Mouse (Mus musculus) hindbrain, embryonic 16.5 days (tissue): ENCODE measurements around the gene Aspn. TPM values are rescaled to one million over a fixed set of nuclear protein-coding genes. Genes with fewer than 3 reads are reported as not detected.

Experiments
- ATAC-seq: fragments of 200-750 bp; cut with Nextera tagmentation; 2 replicates; pipeline ENCODE4 v1.8.0; 2017; ENCODE audit warnings: moderate TSS enrichment, moderate library complexity
- H3K27ac ChIP-seq: fragments of 300-500 bp; sonication (generic); 2 replicates; pipeline ENCODE4 v1.5.1; 2014; ENCODE audit warnings: low read depth, mild to moderate bottlenecking, control low read depth, low read length, moderate library complexity
- H3K27me3 ChIP-seq: fragments of 300-500 bp; sonication (generic); replicated peaks from 2 replicates; pipeline ENCODE4 v1.6.1; 2014; ENCODE audit warnings: low read length; ENCODE audit not compliant: control insufficient read depth, insufficient read depth
- H3K36me3 ChIP-seq: fragments of 300-500 bp; sonication (generic); 2 replicates; pipeline ENCODE4 v1.6.1; 2014; ENCODE audit warnings: mild to moderate bottlenecking, low read length, moderate library complexity, mixed read lengths; ENCODE audit not compliant: control insufficient read depth, insufficient read depth
- H3K4me1 ChIP-seq: fragments of 300-500 bp; sonication (generic); 2 replicates; pipeline ENCODE4 v1.6.1; 2014; ENCODE audit warnings: low read depth, low read length; ENCODE audit not compliant: control insufficient read depth, insufficient read depth
- H3K4me2 ChIP-seq: fragments of 300-500 bp; sonication (generic); 2 replicates; pipeline ENCODE4 v1.6.1; 2014; ENCODE audit warnings: mild to moderate bottlenecking, low read length, control low read depth, moderate library complexity
- H3K4me3 ChIP-seq: fragments of 300-500 bp; sonication (generic); 2 replicates; pipeline ENCODE4 v1.5.1; 2014; ENCODE audit warnings: mild to moderate bottlenecking, low read length, control low read depth, moderate library complexity
- H3K9ac ChIP-seq: fragments of 300-500 bp; sonication (generic); 2 replicates; pipeline ENCODE4 v1.6.1; 2014; ENCODE audit warnings: low read depth, mild to moderate bottlenecking, control low read depth, low read length, moderate library complexity
- H3K9me3 ChIP-seq: fragments of 300-500 bp; sonication (generic); 2 replicates; pipeline ENCODE4 v1.6.1; 2014; ENCODE audit warnings: mild to moderate bottlenecking, low read length, moderate library complexity; ENCODE audit not compliant: control insufficient read depth
- WGBS: fragments of 180-500 bp; shearing (Covaris S2); extraction: QIAGEN DNeasy Blood & Tissue Kit; methylation state at CpG from one replicate; pipeline ENCODE4 v1.1.7; 2014; 5-methylcytosine and 5-hydroxymethylcytosine counted together
- polyA plus RNA-seq: library from polyadenylated mRNA; unstranded; fragments of >200 nt; fragmentation: Nextera tagmentation; extraction: Ambion mirVana; gene quantifications from 2 replicates; pipeline ENCODE4 v1.2.1, GENCODE M21; 2015

The Aspn gene
- polyA plus RNA-seq, result 0.84 and 5.3 TPM in 2 replicates

- H3K4me1 ChIP-seq, result no peaks in the 10 kb centered on the region
- no peak for ATAC-seq
- no peak within 1 kb of the TSS for H3K4me3 ChIP-seq
- H3K9me3 ChIP-seq, result no peaks in the 10 kb centered on the region
- no peak within 1 kb of the TSS for H3K9ac ChIP-seq
- 77% methylated on average over 3 of the region's 3 CpGs for WGBS
- H3K36me3 ChIP-seq, result no peaks in the 10 kb centered on the region
- no peak within 1 kb of the TSS for H3K27ac ChIP-seq
- H3K4me2 ChIP-seq, result no peak within 1 kb of the TSS
- no peaks in the 10 kb centered on the region for H3K27me3 ChIP-seq
These were observed at the start of gene Aspn for GRCm38 (mm10) chr13:49544279-49544678. Aspn (plus strand) TSS chr13:49544443.

- Histone ChIP-seq H3K9ac (no peak within 1 kb of the TSS), H3K36me3 (no peaks in the 10 kb centered on the region), H3K4me1 (no peaks in the 10 kb centered on the region), H3K4me2 (no peak within 1 kb of the TSS), H3K9me3 (no peaks in the 10 kb centered on the region), H3K27me3 (no peaks in the 10 kb centered on the region), H3K27ac (no peak within 1 kb of the TSS), H3K4me3 (no peak within 1 kb of the TSS)
- 44% methylated on average over 4 of the region's 4 CpGs for WGBS
- ATAC-seq, result no peak
These were observed 39.7 kb upstream of the Aspn start, which contains the start of gene Ecm2 for GRCm38 (mm10) chr13:49504510-49504909. Ecm2 (plus strand) TSS chr13:49504810.

- no peaks in the 10 kb centered on the region for H3K4me1 ChIP-seq
- ATAC-seq, result no peak
- no peak overlapping the region for H3K27ac ChIP-seq
- no peak overlapping the region for H3K4me3 ChIP-seq
- no peaks in the 10 kb centered on the region for H3K36me3 ChIP-seq
- no peak overlapping the region for H3K9ac ChIP-seq
- no peaks in the 10 kb centered on the region for H3K9me3 ChIP-seq
- H3K27me3 ChIP-seq, result no peaks in the 10 kb centered on the region
- no peak overlapping the region for H3K4me2 ChIP-seq
- WGBS, result 90% methylated on average over 4 of the region's 4 CpGs
These were observed 38.5 kb upstream of the Aspn start for GRCm38 (mm10) chr13:49505776-49506175.

GRCm38 (mm10) chr13:49507176-49507575, 37.1 kb upstream of the Aspn start:
- ATAC-seq, result no peak
- Histone ChIP-seq H3K4me2 (no peak overlapping the region), H3K9ac (no peak overlapping the region), H3K36me3 (no peaks in the 10 kb centered on the region), H3K9me3 (no peaks in the 10 kb centered on the region), H3K4me3 (no peak overlapping the region), H3K4me1 (no peaks in the 10 kb centered on the region), H3K27me3 (no peaks in the 10 kb centered on the region), H3K27ac (no peak overlapping the region)
- WGBS, result 76% methylated on average over 3 of the region's 3 CpGs

GRCm38 (mm10) chr13:49518761-49519160, 25.5 kb upstream of the Aspn start:
- Histone ChIP-seq H3K27me3 (no peaks in the 10 kb centered on the region), H3K4me1 (no peaks in the 10 kb centered on the region), H3K9me3 (no peaks in the 10 kb centered on the region), H3K9ac (no peak overlapping the region), H3K4me2 (no peak overlapping the region), H3K27ac (no peak overlapping the region), H3K36me3 (no peaks in the 10 kb centered on the region), H3K4me3 (no peak overlapping the region)
- WGBS, result 36% methylated on average over 2 of the region's 2 CpGs
- ATAC-seq, result no peak

GRCm38 (mm10) chr13:49526235-49526634, 18.0 kb upstream of the Aspn start:
- WGBS, result 85% methylated on average over 2 of the region's 2 CpGs

GRCm38 (mm10) chr13:49530636-49531035, 13.6 kb upstream of the Aspn start:
- 92% methylated on average over 4 of the region's 4 CpGs for WGBS
- no peak overlapping the region for H3K9ac ChIP-seq
- no peak for ATAC-seq
- no peaks in the 10 kb centered on the region for H3K4me1 ChIP-seq
- H3K27ac ChIP-seq, result no peak overlapping the region
- H3K4me3 ChIP-seq, result no peak overlapping the region
- no peaks in the 10 kb centered on the region for H3K36me3 ChIP-seq
- no peaks in the 10 kb centered on the region for H3K9me3 ChIP-seq
- H3K27me3 ChIP-seq, result no peaks in the 10 kb centered on the region
- H3K4me2 ChIP-seq, result no peak overlapping the region

More at GRCm38 (mm10) chr13:49526235-49526634, 18.0 kb upstream of the Aspn start:
- Histone ChIP-seq H3K4me2 (no peak overlapping the region), H3K36me3 (no peaks in the 10 kb centered on the region), H3K4me3 (no peak overlapping the region), H3K9me3 (no peaks in the 10 kb centered on the region), H3K27me3 (no peaks in the 10 kb centered on the region), H3K27ac (no peak overlapping the region), H3K9ac (no peak overlapping the region), H3K4me1 (no peaks in the 10 kb centered on the region)
- ATAC-seq, result no peak

- Histone ChIP-seq H3K4me2 (no peak overlapping the region), H3K27me3 (no peaks in the 10 kb centered on the region), H3K27ac (no peak overlapping the region), H3K4me3 (no peak overlapping the region), H3K36me3 (no peaks in the 10 kb centered on the region), H3K4me1 (no peaks in the 10 kb centered on the region), H3K9me3 (no peaks in the 10 kb centered on the region), H3K9ac (no peak overlapping the region)
- 98% methylated on average over 1 of the region's 1 CpGs for WGBS
- ATAC-seq, result no peak
These were observed 7.3 kb upstream of the Aspn start for GRCm38 (mm10) chr13:49536946-49537345.

- Histone ChIP-seq H3K27me3 (no peaks in the 10 kb centered on the region), H3K36me3 (no peaks in the 10 kb centered on the region), H3K4me3 (no peak overlapping the region), H3K9me3 (no peaks in the 10 kb centered on the region), H3K4me1 (no peaks in the 10 kb centered on the region), H3K9ac (no peak overlapping the region), H3K4me2 (no peak overlapping the region), H3K27ac (no peak overlapping the region)
- ATAC-seq, result no peak
- WGBS, result 85% methylated on average over 1 of the region's 1 CpGs
These were observed 5.5 kb upstream of the Aspn start for GRCm38 (mm10) chr13:49538693-49539092.

GRCm38 (mm10) chr13:49545646-49546045, 1.4 kb downstream of the Aspn start:
- Histone ChIP-seq H3K4me2 (no peak overlapping the region), H3K27ac (no peak overlapping the region), H3K4me3 (no peak overlapping the region), H3K27me3 (no peaks in the 10 kb centered on the region), H3K9me3 (no peaks in the 10 kb centered on the region), H3K4me1 (no peaks in the 10 kb centered on the region), H3K36me3 (no peaks in the 10 kb centered on the region), H3K9ac (no peak overlapping the region)
- WGBS, result 74% methylated on average over 3 of the region's 3 CpGs
- no peak for ATAC-seq
